Mouse (Mus musculus): ENCODE measurements around the gene Ptpn5. TPM values are rescaled to one million over a fixed set of nuclear protein-coding genes. Genes with fewer than 3 reads are reported as not detected.

Gene Ptpn5
- polyA plus RNA-seq, 1 experiment from 2014 or later: 162 TPM

- Histone ChIP-seq H3K27ac (no peak overlapping the region), H3K36me3 (replicated peaks; ENCODE audit: control insufficient read depth, insufficient read depth) (peaks cover 36% of the 10 kb centered on the region), H3K9ac (no peak overlapping the region), H3K4me2 (replicated peaks) (no peak overlapping the region), H3K27me3 (ENCODE audit: control insufficient read depth, insufficient read depth, low read length) (no peaks in the 10 kb centered on the region), H3K4me1 (replicated peaks; ENCODE audit: control insufficient read depth, insufficient read depth, low read length) (no peaks in the 10 kb centered on the region; the same call in 1 of the 2 replicates), H3K4me3 (replicated peaks; ENCODE audit: low read length) (no peak overlapping the region), H3K9me3 (ENCODE audit: control insufficient read depth, low read length) (no peaks in the 10 kb centered on the region)
- ATAC-seq (ENCODE audit: low FRiP score) (no peak), DNase-seq (ENCODE audit: low spot score) (no peak)
- 87% methylated on average over 6 of the region's 6 CpGs for WGBS
Observed at GRCm38 (mm10) chr7:47076193-47076592, 57.3 kb downstream of the Ptpn5 start.

- Histone ChIP-seq H3K9me3 (ENCODE audit: control insufficient read depth, low read length) (no peaks in the 10 kb centered on the region), H3K36me3 (replicated peaks; ENCODE audit: control insufficient read depth, insufficient read depth) (peaks cover 18% of the 10 kb centered on the region), H3K27me3 (ENCODE audit: control insufficient read depth, insufficient read depth, low read length) (no peaks in the 10 kb centered on the region), H3K4me3 (replicated peaks; ENCODE audit: low read length) (no peak overlapping the region), H3K4me2 (replicated peaks) (no peak overlapping the region), H3K9ac (no peak overlapping the region), H3K27ac (no peak overlapping the region), H3K4me1 (replicated peaks; ENCODE audit: control insufficient read depth, insufficient read depth, low read length) (no peaks in the 10 kb centered on the region; the same call in 1 of the 2 replicates)
- WGBS: 61% methylated on average over 18 of the region's 18 CpGs
- DNase-seq (ENCODE audit: low spot score) (no peak), ATAC-seq (ENCODE audit: low FRiP score) (no peak)
Observed at GRCm38 (mm10) chr7:47073536-47074521, 59.7 kb downstream of the Ptpn5 start.

DNA sequence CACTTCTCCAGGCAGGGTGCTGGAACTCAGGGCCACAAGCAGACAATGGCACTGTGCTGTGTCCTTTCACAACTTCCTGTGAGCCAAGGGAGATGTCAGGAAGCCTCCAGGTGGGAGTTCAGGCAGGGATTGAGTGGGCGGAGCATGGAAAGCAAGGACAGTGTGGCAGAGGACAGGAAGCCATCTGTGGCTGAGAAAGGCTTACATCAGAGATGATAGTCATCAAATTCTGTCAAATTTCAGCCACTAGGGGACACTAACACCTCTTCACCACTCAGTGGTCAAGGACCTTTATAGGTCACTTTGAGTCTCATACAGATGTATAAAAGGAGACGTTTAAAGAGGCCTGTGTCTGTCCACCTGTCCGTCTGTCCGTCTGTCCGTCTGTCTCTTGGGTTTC is 60.9 kb downstream of the Ptpn5 start:
- Histone ChIP-seq H3K36me3 (replicated peaks; ENCODE audit: control insufficient read depth, insufficient read depth) (0 out of 2 replicates have a peak, but pooled peaks cover 9% of the 10 kb centered on the region), H3K4me3 (replicated peaks; ENCODE audit: low read length) (no peak overlapping the region), H3K27ac (no peak overlapping the region), H3K9me3 (ENCODE audit: control insufficient read depth, low read length) (no peaks in the 10 kb centered on the region), H3K27me3 (ENCODE audit: control insufficient read depth, insufficient read depth, low read length) (no peaks in the 10 kb centered on the region), H3K4me2 (replicated peaks) (no peak overlapping the region), H3K9ac (no peak overlapping the region), H3K4me1 (replicated peaks; ENCODE audit: control insufficient read depth, insufficient read depth, low read length) (no peaks in the 10 kb centered on the region; the same call in 1 of the 2 replicates)
- DNase-seq (ENCODE audit: low spot score) (no peak), ATAC-seq (ENCODE audit: low FRiP score) (no peak)
- 80% methylated on average over 5 of the region's 5 CpGs for WGBS

DNA sequence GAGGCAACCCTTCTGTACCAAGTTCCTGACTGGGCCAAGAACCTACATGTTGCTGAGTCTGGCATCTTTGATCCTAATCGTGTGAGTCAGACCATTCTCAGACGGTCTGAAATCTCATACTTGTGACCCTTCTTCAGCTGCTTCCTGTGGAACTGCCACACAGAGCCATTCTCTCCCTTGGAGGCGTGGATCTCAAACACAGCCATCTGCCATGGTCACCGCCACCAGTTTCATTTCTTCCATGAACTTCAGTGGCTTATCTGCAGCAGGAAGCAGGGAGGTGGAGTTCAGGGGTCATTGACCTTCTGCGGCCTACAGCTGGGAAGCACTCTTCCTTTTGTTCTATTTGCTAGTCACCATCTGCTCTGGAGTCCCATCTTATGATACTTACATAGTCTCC is 65.6 kb downstream of the Ptpn5 start:
- H3K4me2 ChIP-seq (replicated peaks): no peak overlapping the region
- H3K9me3 ChIP-seq (ENCODE audit: control insufficient read depth, low read length): no peaks in the 10 kb centered on the region
- no peaks in the 10 kb centered on the region for H3K36me3 ChIP-seq (replicated peaks; ENCODE audit: control insufficient read depth, insufficient read depth)
- H3K27ac ChIP-seq: no peak overlapping the region
- no peaks in the 10 kb centered on the region for H3K27me3 ChIP-seq (ENCODE audit: control insufficient read depth, insufficient read depth, low read length)
- ATAC-seq (ENCODE audit: low FRiP score): no peak
- no peak overlapping the region for H3K4me3 ChIP-seq (replicated peaks; ENCODE audit: low read length)
- no peak overlapping the region for H3K9ac ChIP-seq
- H3K4me1 ChIP-seq (replicated peaks; ENCODE audit: control insufficient read depth, insufficient read depth, low read length): no peaks in the 10 kb centered on the region
- DNase-seq (ENCODE audit: low spot score): no peak
- WGBS: 69% methylated on average over 5 of the region's 5 CpGs

DNA sequence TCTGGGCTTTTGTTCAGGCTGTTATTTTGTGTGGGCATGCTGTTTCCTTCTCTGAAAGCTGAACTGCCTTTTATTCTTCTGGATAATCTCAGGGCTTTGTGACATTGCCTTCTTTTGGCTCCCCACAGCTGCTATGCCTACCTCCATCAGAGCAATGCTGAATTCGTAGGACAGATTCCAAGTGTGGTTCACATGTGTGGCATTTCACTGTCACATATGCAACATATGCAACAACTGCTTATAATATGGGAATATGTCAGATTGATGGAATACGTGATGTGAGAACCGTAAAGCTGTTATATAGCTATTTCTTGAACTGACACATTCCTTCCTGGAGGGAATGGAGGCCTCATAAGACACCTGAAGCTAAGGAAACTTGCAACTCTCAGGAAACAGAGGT is 66.5 kb downstream of the Ptpn5 start:
- no peaks in the 10 kb centered on the region for H3K27me3 ChIP-seq (ENCODE audit: control insufficient read depth, insufficient read depth, low read length)
- H3K4me1 ChIP-seq (replicated peaks; ENCODE audit: control insufficient read depth, insufficient read depth, low read length): no peaks in the 10 kb centered on the region
- DNase-seq (ENCODE audit: low spot score) (no peak), ATAC-seq (ENCODE audit: low FRiP score) (no peak)
- no peaks in the 10 kb centered on the region for H3K36me3 ChIP-seq (replicated peaks; ENCODE audit: control insufficient read depth, insufficient read depth)
- H3K27ac ChIP-seq: no peak overlapping the region
- no peak overlapping the region for H3K4me3 ChIP-seq (replicated peaks; ENCODE audit: low read length)
- no peak overlapping the region for H3K9ac ChIP-seq
- H3K4me2 ChIP-seq (replicated peaks): no peak overlapping the region
- H3K9me3 ChIP-seq (ENCODE audit: control insufficient read depth, low read length): no peaks in the 10 kb centered on the region
- 88% methylated on average over 3 of the region's 3 CpGs for WGBS

DNA sequence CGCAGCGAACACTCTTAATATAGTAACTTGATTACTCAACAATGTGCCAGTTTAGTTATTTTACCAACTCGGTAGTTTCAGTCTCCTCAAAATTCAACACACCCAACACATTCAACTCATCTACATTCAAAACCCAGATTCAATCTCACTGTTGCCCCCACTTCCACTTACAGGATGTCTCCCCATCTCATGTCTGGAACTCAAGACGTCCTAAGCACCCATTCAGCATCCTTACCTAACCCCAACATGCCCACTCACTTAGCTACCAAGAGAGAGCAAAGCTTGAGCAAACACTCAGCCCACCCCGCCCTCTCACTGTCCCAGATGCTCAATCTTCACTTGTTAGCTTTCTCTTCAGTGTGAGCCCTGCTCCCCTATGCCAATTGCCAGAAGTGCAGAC is 71.9 kb downstream of the Ptpn5 start:
- DNase-seq (ENCODE audit: low spot score): no peak
- ATAC-seq (ENCODE audit: low FRiP score): no peak
- H3K4me2 ChIP-seq (replicated peaks): no peak overlapping the region
- 89% methylated on average over 5 of the region's 5 CpGs for WGBS
- H3K36me3 ChIP-seq (replicated peaks; ENCODE audit: control insufficient read depth, insufficient read depth): no peaks in the 10 kb centered on the region
- no peaks in the 10 kb centered on the region for H3K9me3 ChIP-seq (ENCODE audit: control insufficient read depth, low read length)
- no peaks in the 10 kb centered on the region for H3K4me1 ChIP-seq (replicated peaks; ENCODE audit: control insufficient read depth, insufficient read depth, low read length)
- no peak overlapping the region for H3K27ac ChIP-seq
- no peak overlapping the region for H3K4me3 ChIP-seq (replicated peaks; ENCODE audit: low read length)
- H3K27me3 ChIP-seq (ENCODE audit: control insufficient read depth, insufficient read depth, low read length): no peaks in the 10 kb centered on the region
- no peak overlapping the region for H3K9ac ChIP-seq

- H3K9ac ChIP-seq: no peak overlapping the region
- ATAC-seq (ENCODE audit: low FRiP score) (no peak), DNase-seq (ENCODE audit: low spot score) (no peak)
- H3K4me2 ChIP-seq (replicated peaks): no peak overlapping the region
- no peaks in the 10 kb centered on the region for H3K4me1 ChIP-seq (replicated peaks; ENCODE audit: control insufficient read depth, insufficient read depth, low read length)
- WGBS: 78% methylated on average over 7 of the region's 7 CpGs
- no peaks in the 10 kb centered on the region for H3K27me3 ChIP-seq (ENCODE audit: control insufficient read depth, insufficient read depth, low read length)
- no peaks in the 10 kb centered on the region for H3K9me3 ChIP-seq (ENCODE audit: control insufficient read depth, low read length)
- H3K36me3 ChIP-seq (replicated peaks; ENCODE audit: control insufficient read depth, insufficient read depth): no peaks in the 10 kb centered on the region; the same call in 1 of the 2 replicates
- no peak overlapping the region for H3K4me3 ChIP-seq (replicated peaks; ENCODE audit: low read length)
- H3K27ac ChIP-seq: no peak overlapping the region
Observed at GRCm38 (mm10) chr7:47059339-47059738, 74.1 kb downstream of the Ptpn5 start.

DNA sequence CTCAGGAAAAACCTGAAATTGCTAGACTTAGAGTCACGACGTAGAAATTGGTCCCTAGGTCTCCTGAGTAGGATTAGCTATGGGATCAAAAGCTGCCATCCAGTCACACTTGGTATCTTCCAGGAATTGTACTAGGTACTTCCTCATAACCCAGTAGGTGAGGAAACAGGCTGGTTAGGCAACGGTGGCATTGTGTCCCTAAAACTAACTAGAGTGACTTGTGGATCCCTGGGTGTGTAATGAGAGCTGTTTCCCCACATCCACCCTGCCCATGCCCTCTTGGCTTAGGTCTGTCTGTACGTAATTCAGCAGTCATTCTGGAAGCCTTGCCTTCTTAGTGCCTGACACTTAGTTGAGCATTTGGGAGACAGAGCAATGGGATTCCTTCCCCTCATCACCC is 77.2 kb downstream of the Ptpn5 start:
- H3K27me3 ChIP-seq (ENCODE audit: control insufficient read depth, insufficient read depth, low read length): no peaks in the 10 kb centered on the region
- H3K4me1 ChIP-seq (replicated peaks; ENCODE audit: control insufficient read depth, insufficient read depth, low read length): peaks cover 14% of the 10 kb centered on the region; the same call in 1 of the 2 replicates
- no peak for ATAC-seq (ENCODE audit: low FRiP score)
- no peak overlapping the region for H3K4me2 ChIP-seq (replicated peaks)
- H3K4me3 ChIP-seq (replicated peaks; ENCODE audit: low read length): no peak overlapping the region
- no peak for DNase-seq (ENCODE audit: low spot score)
- H3K27ac ChIP-seq: no peak overlapping the region
- no peaks in the 10 kb centered on the region for H3K9me3 ChIP-seq (ENCODE audit: control insufficient read depth, low read length)
- WGBS: 85% methylated on average over 4 of the region's 4 CpGs
- H3K9ac ChIP-seq: no peak overlapping the region
- H3K36me3 ChIP-seq (replicated peaks; ENCODE audit: control insufficient read depth, insufficient read depth): peaks cover 8% of the 10 kb centered on the region

DNA sequence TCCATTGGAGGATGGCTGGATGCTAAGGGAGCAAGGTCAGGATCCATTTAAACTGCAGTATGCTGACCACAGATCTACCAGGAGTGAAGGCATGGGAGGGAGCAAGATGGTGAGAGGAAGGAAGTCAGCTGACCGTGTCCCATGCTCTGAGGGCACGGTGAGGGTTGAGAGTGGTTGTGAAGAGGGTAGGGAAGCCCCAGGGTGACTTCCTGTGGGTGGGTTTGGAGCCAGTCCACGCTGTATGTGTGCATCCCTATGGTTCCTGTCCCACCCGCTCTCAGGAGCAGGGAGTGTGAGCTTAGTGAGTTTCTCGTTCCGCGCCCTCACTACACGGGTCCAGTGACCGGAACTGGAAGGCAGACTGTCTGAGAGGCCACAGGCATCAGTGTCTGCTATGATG is 77.7 kb downstream of the Ptpn5 start:
- DNase-seq (ENCODE audit: low spot score): no peak

More for the DNA sequence above, 77.7 kb downstream of the Ptpn5 start:
- H3K9me3 ChIP-seq (ENCODE audit: control insufficient read depth, low read length): no peaks in the 10 kb centered on the region
- no peaks in the 10 kb centered on the region for H3K27me3 ChIP-seq (ENCODE audit: control insufficient read depth, insufficient read depth, low read length)
- no peak overlapping the region for H3K4me2 ChIP-seq (replicated peaks)
- ATAC-seq (ENCODE audit: low FRiP score): no peak
- peaks cover 15% of the 10 kb centered on the region; the same call in 1 of the 2 replicates for H3K4me1 ChIP-seq (replicated peaks; ENCODE audit: control insufficient read depth, insufficient read depth, low read length)
- no peak overlapping the region for H3K27ac ChIP-seq
- H3K4me3 ChIP-seq (replicated peaks; ENCODE audit: low read length): no peak overlapping the region
- H3K36me3 ChIP-seq (replicated peaks; ENCODE audit: control insufficient read depth, insufficient read depth): peaks cover 8% of the 10 kb centered on the region
- H3K9ac ChIP-seq: no peak overlapping the region
- WGBS: 78% methylated on average over 9 of the region's 9 CpGs
